Mouse (Mus musculus) telencephalon, adult 2 months (tissue): ENCODE results near the gene Ppp1r12b.

Experiments
- DNase-seq: peaks from one replicate; pipeline ENCODE4 v3.0.0-alpha.2; 2011; ENCODE audit warnings: low read depth, low spot score

Gene Ppp1r12b

DNA sequence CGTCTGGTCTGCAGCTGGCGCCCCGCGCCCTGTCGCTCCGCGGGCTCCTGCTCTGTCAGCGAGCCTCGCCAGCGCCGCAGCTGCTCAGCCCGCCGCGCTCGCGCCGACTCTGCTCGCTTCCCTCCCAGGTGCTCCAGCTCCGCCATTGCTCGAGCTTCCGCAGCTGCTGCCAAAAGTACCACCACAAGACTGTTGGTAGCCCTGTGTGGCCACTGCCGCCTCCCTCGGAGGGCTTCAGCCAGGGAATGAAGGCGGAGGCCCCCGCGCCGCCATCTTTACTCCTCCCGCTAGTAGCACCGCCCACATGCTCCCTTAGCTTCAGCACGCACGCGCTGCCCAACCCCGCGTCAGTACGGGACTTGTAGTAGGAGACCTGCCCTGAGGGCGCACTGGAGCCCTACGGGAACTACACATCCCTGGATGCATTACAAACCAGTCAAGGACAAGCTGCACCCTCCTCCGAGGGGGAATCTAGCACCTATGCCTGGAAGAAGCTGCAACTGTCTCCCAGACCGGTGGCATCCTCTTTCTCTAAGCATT, at the start of gene Ppp1r12b:
Ppp1r12b (minus strand) TSS at position 306 of the 540 bp plus-strand sequence.
- peak; percentile 100 for DNase-seq

GRCm38 (mm10) chr1:135003346-135003745, 47.6 kb upstream of the Ppp1r12b start:
- DNase-seq, result no peak

DNA sequence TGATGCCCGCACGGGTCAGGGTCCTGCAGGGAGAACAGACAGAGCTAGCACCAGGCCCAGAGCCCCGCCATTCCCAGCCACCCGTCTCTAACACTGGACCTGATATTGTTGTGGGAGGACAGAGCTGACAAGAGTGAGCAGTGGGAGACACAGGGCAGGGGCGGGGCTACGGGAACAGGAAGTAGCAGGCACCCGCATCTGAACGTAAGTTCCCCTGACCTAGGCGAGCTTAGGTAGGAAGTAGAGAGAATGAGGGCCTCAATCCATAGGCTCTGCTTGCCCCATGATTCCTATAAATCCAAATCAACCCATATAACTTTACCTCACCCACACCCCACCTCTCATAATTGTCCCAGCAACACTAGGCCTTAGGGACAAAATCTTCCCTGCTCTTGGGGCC, 44.8 kb upstream of the Ppp1r12b start:
- no peak for DNase-seq

GRCm38 (mm10) chr1:134998231-134998630, 42.5 kb upstream of the Ppp1r12b start:
- DNase-seq, result no peak

DNA sequence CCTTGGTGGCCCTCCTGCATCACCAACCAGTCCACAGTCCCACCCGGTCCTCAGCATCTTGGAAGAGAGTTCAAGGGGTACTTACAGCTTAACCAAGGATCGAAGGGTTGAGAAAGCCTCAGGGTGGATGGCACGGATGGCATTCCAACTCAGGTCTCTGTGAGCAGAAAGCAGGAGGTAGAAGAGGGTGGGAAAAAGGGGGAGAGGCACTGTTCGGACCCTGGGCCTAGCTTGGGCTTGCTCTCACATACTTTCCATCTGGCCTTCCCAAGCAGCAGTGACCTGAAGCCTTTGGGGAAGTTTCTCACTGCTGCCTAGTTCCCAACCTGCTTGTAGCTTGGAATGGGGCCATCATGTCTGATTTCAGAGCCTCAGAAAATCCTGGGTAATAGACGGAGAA, 41.8 kb upstream of the Ppp1r12b start:
- DNase-seq, result no peak

GRCm38 (mm10) chr1:134996471-134996870, 40.7 kb upstream of the Ppp1r12b start:
- DNase-seq, result no peak

- no peak for DNase-seq
Measured at GRCm38 (mm10) chr1:134995954-134996353, 40.2 kb upstream of the Ppp1r12b start.

DNA sequence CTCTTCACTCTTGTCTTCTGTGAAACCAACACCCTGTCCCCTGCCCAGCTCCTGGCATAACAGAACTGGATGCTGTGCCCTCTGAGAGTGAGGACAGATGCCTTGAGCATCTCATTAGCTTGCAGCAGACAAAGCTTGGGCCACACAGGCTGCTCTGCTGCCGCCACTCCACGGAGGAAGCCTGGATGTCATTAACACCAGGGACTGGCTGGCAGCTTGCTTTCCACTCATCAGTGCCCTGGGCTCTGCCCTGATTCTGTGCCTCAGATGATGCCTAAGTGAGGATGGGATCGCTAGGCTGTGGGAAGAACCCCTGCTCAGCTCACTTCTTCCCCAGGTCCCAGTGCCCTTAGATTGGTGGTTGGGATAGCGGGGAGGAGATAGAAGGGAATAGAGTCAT, 39.7 kb upstream of the Ppp1r12b start:
- no peak for DNase-seq

DNA sequence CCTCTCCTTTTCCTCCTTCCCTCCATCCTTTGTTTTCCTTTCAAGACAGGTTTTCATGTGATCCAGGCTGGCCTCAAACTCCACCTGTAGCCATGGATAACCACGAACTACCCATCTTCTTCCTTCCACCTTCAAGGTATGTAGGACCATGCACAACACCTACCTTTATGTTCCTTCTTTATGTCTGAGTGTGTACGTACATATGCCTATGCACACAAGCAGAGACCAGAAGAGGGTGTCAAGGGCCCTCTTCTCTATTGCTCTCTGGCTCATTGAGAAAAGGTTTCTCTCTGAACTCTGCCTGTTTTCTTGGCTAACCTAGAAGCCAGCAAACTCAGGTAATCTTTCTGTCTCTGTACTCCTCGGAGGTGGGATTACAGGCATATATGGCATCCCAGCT, 39.0 kb upstream of the Ppp1r12b start:
- DNase-seq, result no peak

- DNase-seq, result no peak
Measured at GRCm38 (mm10) chr1:134992046-134992645, 36.4 kb upstream of the Ppp1r12b start.

- peak; percentile 75 for DNase-seq
Measured at GRCm38 (mm10) chr1:134989372-134989771, 33.6 kb upstream of the Ppp1r12b start.

DNA sequence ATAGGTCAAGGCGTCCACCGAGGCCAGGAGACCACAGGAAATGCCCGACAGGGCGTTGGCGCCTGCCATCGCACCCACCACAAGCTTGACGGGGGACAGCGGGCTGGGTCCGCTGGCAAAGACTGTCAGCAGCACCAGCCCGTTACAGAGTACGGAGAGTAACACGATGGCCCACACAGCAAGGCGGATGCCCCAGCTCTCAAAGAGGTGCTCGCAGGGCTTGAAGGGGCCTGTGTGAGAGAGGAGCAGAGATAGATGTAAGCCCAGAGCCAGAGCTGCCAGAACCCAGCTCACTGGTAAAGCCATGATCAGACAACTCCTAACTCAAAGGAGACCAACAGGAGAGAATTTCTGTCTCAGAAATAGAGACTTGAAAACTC, 32.2 kb upstream of the Ppp1r12b start:
- DNase-seq, result no peak

DNA sequence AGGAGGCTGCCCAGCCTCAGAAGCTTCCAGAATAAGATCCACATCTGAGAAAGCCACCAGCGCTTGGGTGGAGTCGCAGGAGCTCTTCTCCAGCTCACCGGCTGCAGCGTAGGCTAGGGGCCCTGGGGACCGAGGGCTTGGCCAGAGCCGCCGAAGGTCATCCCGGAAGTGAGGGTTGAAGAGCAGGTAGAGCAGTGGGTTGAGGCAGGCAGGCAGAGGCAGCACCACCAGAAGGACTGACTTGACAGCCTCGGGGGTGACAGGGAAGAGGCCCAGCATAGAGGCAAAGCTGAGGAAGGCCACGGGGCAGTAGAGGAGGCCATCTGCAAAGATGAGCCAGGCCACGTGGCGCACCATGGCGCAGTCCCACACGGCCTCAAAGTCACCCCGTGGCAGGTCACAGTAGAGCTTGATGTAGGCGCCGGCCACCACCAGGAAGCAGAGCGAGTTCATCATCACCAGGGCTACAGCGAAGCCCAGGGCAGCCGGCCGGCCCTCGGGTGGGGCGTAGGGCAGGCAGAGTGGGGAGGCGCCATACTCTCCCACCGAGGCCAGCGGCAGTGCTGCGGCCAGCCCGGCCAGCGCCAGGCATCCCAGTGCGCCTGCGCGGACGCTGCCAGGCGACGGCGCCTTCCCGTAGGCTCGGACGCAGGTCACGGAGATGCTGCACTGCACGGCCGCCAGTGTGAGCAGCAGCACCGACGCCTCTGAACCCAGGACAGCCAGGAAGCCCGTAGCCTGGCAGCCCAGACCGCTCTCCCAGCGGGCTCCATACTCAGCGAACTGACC, 31.6 kb upstream of the Ppp1r12b start:
- DNase-seq, result no peak

DNA sequence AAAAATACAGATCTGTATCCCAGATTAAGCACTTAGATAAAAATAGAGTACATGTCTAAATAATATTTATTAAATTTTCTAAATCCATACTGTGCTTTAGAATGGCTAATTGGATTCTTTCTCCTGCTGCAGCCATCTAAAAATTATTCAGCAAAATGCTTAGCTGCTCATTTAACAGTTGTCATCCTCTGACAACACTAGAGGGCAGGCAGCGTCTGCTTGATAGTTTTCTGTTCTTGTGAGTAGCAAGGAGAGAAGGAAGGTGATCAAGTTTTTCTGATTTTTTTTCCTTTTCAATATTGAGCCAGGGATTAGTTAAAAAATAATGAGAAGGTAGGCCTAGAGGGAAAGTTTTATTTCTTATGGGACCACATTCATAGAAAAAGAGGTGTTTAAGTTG, 17.2 kb upstream of the Ppp1r12b start:
- no peak for DNase-seq

- no peak for DNase-seq
Measured at GRCm38 (mm10) chr1:134965430-134965829, 9.7 kb upstream of the Ppp1r12b start.

GRCm38 (mm10) chr1:134962821-134963220, 7.1 kb upstream of the Ppp1r12b start:
- no peak for DNase-seq

DNA sequence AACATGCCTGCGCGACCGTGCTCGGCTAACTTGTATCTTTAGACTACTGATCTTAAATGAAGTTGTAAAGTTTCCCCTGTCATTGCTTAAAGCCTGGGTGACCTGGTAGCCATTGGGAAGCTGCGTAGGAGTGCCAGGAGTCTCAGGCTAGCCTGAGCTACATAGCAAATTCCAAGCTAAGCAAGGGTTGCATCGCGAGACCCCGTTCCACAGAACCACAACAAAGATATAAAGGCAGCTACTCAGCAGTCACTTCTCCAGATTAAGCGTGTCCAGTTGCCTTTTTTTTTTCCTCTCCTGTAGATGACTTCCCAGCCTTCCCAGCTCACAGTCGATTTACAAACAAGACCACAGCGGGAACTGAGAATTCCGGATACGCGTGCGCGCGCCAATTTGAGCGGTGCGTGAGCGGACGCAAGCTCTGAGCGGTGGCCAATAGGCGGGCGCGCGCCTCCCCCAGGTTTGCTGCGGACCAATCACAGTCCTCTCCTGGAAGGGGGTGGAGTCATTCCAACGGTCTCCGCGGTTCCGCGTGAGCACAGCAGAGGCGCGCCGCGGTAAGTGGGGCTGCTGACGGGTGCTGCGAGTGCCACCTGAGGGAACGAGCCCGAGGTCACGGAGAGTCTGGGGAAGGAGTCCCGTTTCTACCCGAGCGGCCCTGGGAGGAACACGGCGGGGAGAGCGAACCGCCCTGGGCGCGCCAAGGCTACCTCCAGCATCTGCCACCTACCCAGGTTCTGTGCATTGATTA, 6.5 kb upstream of the Ppp1r12b start, which contains the start of gene Ube2t:
Ube2t (plus strand) TSS at position 513 of the 751 bp plus-strand sequence.
- peak; percentile 83 for DNase-seq

- DNase-seq, result no peak
Measured at GRCm38 (mm10) chr1:134960634-134961033, 4.9 kb upstream of the Ppp1r12b start.

DNA sequence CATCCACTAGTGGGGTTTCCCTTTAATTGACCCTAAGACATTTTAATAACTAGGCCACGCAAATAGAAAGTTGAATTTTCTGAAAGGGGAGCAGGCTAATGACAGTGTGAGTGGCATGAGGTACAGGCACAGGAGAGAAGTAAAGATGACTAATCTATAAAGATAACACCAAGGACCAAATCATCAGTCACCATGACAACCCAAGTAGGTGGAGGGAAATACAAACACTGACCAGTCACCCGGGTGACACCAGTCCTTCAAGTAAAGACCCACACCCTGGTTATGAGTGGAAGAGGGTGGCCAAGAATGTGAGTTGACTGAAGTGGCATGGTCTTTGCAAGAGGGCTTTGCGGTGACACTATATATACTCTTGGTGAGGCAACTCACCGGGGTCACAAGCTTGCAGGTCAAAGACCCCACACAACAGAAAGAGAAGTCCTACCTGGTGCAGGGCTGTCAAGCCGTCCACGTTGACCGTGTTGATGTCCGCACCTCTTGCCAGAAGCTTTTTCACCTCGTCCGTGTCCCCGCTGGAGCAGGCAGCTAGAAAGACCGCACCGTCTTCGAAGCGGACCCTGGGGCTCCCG, 599 bp downstream of the Ppp1r12b start:
- DNase-seq, result no peak

DNA sequence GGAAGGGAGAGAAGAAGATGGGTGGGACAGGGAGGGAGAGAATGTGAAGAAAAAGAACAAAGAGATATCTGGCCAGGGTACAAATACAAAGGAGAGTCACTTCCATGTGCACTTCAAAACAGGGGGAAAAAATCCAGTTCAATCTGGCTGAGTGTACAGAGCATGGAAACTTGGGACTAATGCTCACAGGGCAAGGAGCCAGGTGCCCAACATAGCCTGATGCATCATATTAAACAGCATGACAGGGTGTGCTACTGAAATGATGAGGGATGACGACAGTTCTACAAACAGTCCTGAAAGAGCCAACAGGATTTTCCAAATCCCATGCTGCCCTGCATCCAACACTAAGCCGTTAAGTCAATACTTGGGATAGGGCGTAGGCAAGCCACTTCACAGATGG, 5.8 kb downstream of the Ppp1r12b start:
- no peak for DNase-seq

GRCm38 (mm10) chr1:134947590-134947989, 8.2 kb downstream of the Ppp1r12b start:
- DNase-seq, result peak; percentile 11

- no peak for DNase-seq
Measured at GRCm38 (mm10) chr1:134942898-134943297, 12.8 kb downstream of the Ppp1r12b start.
